ENCODE assay signal across 9 mouse cellular contexts in the genomic region with DNA sequence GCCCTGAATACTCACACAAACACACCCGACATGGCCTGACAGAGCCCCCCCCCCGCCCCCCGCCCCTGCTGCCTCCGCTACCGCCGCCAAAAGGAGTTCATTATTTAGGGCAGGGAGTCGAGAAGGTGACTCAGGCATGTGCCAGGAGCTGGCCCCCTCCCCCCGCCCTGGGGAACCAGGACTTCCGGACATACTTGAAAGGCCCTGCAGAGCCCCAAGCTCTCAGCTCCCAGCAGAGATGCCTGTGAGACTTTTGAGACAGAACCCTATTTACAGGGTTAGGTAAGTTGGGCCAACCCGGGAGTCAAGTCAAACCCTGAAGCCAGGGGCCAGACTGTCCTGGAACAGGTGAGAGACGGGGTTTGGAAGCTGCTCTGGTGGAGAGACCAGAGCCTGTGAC. TPM values are rescaled to one million over a fixed set of nuclear protein-coding genes. Genes with fewer than 3 reads are reported as not detected.
A peak's percentile ranks its signal among the peaks of the same experiment; 100 is the strongest.
DNase-seq lines count a peak whose midpoint lies in the region; ATAC-seq and TF ChIP-seq lines count a peak whose summit lies in the region.
"Had no signal": no experiment of that assay in that cellular context is flagged by ENCODE, and none has a peak within 500 bp of the region (broad histone marks: within the 10 kb centered on the region; RNA-seq: fewer than 3 reads in every experiment).

No protein-coding gene starts in this region.

- H3K9me3 ChIP-seq in forebrain, embryonic 10.5 days = peaks cover 62% of the 10 kb centered on the region
- H3K9me3 ChIP-seq in forebrain, embryonic 11.5 days (ENCODE audit: control insufficient read depth, low read length) = peaks cover 19% of the 10 kb centered on the region
- peaks cover 33% of the 10 kb centered on the region for H3K9me3 ChIP-seq in liver, embryonic 13.5 days (replicated peaks)
- peaks cover 27% of the 10 kb centered on the region for H3K9me3 ChIP-seq in embryonic facial prominence, embryonic 13.5 days
- H3K9me3 ChIP-seq in limb, embryonic 14.5 days (ENCODE audit: control insufficient read depth, low read length) = peaks cover 26% of the 10 kb centered on the region

- H3K9ac ChIP-seq in forebrain, embryonic 11.5 days (ENCODE audit: low read length) = no peak overlapping the region
- no peak overlapping the region for H3K9ac ChIP-seq in liver, embryonic 13.5 days
- H3K9ac ChIP-seq in embryonic facial prominence, embryonic 13.5 days = no peak overlapping the region
- 0 out of 2 replicates have a peak overlapping the region, but pooled peaks have one; percentile 40 for H3K9ac ChIP-seq in limb, embryonic 14.5 days (ENCODE audit: low read depth, low read length, severe bottlenecking)

- H3K4me2 ChIP-seq in forebrain, embryonic 11.5 days (ENCODE audit: low read depth, low read length, severe bottlenecking) = no peak overlapping the region
- peak overlapping the region; percentile 64; the same call in 1 of the 2 replicates for H3K4me2 ChIP-seq in liver, embryonic 13.5 days
- H3K4me2 ChIP-seq in embryonic facial prominence, embryonic 13.5 days = peak overlapping the region; percentile 60
- H3K4me2 ChIP-seq in limb, embryonic 14.5 days (replicated peaks; ENCODE audit: low read depth, low read length, severe bottlenecking) = peak overlapping the region; percentile 47; the same call in 1 of the 2 replicates

- H3K27me3 ChIP-seq in forebrain, embryonic 10.5 days (ENCODE audit: poor library complexity, severe bottlenecking) = peaks cover 91% of the 10 kb centered on the region
- peaks cover 33% of the 10 kb centered on the region for H3K27me3 ChIP-seq in forebrain, embryonic 11.5 days (ENCODE audit: control insufficient read depth, insufficient read depth, low read length)
- peaks cover 96% of the 10 kb centered on the region for H3K27me3 ChIP-seq in liver, embryonic 13.5 days
- peaks cover 7% of the 10 kb centered on the region; the same call in 1 of the 2 replicates for H3K27me3 ChIP-seq in embryonic facial prominence, embryonic 13.5 days
- H3K27me3 ChIP-seq in limb, embryonic 14.5 days (ENCODE audit: control insufficient read depth, insufficient read depth, low read length) = no peaks in the 10 kb centered on the region

- H3K4me1 ChIP-seq in forebrain, embryonic 10.5 days = peaks cover 76% of the 10 kb centered on the region
- H3K4me1 ChIP-seq in forebrain, embryonic 11.5 days (replicated peaks; ENCODE audit: control insufficient read depth, insufficient read depth, low read length) = peaks cover 15% of the 10 kb centered on the region; the same call in 1 of the 2 replicates
- H3K4me1 ChIP-seq in liver, embryonic 13.5 days (replicated peaks) = peaks cover 38% of the 10 kb centered on the region
- peaks cover 49% of the 10 kb centered on the region for H3K4me1 ChIP-seq in embryonic facial prominence, embryonic 13.5 days
- peaks cover 29% of the 10 kb centered on the region for H3K4me1 ChIP-seq in limb, embryonic 14.5 days (ENCODE audit: control insufficient read depth, insufficient read depth, low read length)

- H3K36me3 ChIP-seq in forebrain, embryonic 10.5 days (replicated peaks) = no peaks in the 10 kb centered on the region
- no peaks in the 10 kb centered on the region for H3K36me3 ChIP-seq in forebrain, embryonic 11.5 days (ENCODE audit: control insufficient read depth, insufficient read depth, low read length)
- H3K36me3 ChIP-seq in liver, embryonic 13.5 days = peaks cover 5% of the 10 kb centered on the region; the same call in 1 of the 2 replicates
- H3K36me3 ChIP-seq in embryonic facial prominence, embryonic 13.5 days = peaks cover 16% of the 10 kb centered on the region
- H3K36me3 ChIP-seq in limb, embryonic 14.5 days (ENCODE audit: control insufficient read depth, insufficient read depth, low read length) = peaks cover 20% of the 10 kb centered on the region

- peak overlapping the region; percentile 85 for H3K27ac ChIP-seq in forebrain, embryonic 10.5 days
- no peak overlapping the region for H3K27ac ChIP-seq in forebrain, embryonic 11.5 days (ENCODE audit: low read depth, low read length)
- H3K27ac ChIP-seq in liver, embryonic 13.5 days = no peak overlapping the region
- 0 out of 2 replicates have a peak overlapping the region, but pooled peaks have one; percentile 64 for H3K27ac ChIP-seq in embryonic facial prominence, embryonic 13.5 days
- H3K27ac ChIP-seq in limb, embryonic 14.5 days (replicated peaks; ENCODE audit: low read depth, low read length) = peak overlapping the region; percentile 70

- H3K4me3 ChIP-seq in forebrain, embryonic 10.5 days = no peak overlapping the region; the same call in 1 of the 2 replicates
- H3K4me3 ChIP-seq in forebrain, embryonic 11.5 days (ENCODE audit: low read depth, low read length) = no peak overlapping the region
- no peak overlapping the region for H3K4me3 ChIP-seq in liver, embryonic 13.5 days (replicated peaks)
- no peak overlapping the region for H3K4me3 ChIP-seq in embryonic facial prominence, embryonic 13.5 days
- no peak overlapping the region for H3K4me3 ChIP-seq in limb, embryonic 14.5 days (replicated peaks; ENCODE audit: low read length)

- no peak for TF ChIP-seq POLR2A in limb, embryonic 14.5 days (IDR thresholded peaks at IDR 0.05; ENCODE audit: borderline replicate concordance, extremely low read depth, insufficient read depth, insufficient read length)

- 33% methylated on average over 10 of the region's 11 CpGs for WGBS in forebrain, embryonic 10.5 days
- WGBS in forebrain, embryonic 11.5 days = 43% methylated on average over 11 of the region's 11 CpGs
- 45% methylated on average over 11 of the region's 11 CpGs for WGBS in liver, embryonic 13.5 days (ENCODE audit: insufficient replicate concordance)
- WGBS in embryonic facial prominence, embryonic 13.5 days = 56% methylated on average over 11 of the region's 11 CpGs
- WGBS in limb, embryonic 14.5 days = 42% methylated on average over 11 of the region's 11 CpGs

- DNase-seq in forebrain, embryonic 10.5 days (ENCODE audit: extremely low spot score, low spot score) = no peak
- no peak for DNase-seq in forebrain, embryonic 11.5 days (ENCODE audit: low spot score)
- no peak for DNase-seq in liver, embryonic 13.5 days
- no peak for DNase-seq in liver
- no peak for DNase-seq in limb, embryonic 14.5 days (ENCODE audit: low spot score)
- DNase-seq in gastrocnemius, postnatal 10 days = no peak
- no peak for DNase-seq in layer of hippocampus, postnatal 36 days

- no peak for ATAC-seq in forebrain, embryonic 11.5 days (replicated peaks; ENCODE audit: low FRiP score)
- ATAC-seq in liver, embryonic 13.5 days (ENCODE audit: low read depth) = no peak
- ATAC-seq in embryonic facial prominence, embryonic 13.5 days (ENCODE audit: insufficient number of reproducible peaks, insufficient read depth, low FRiP score, low TSS enrichment, low read depth) = no peak
- ATAC-seq in limb, embryonic 14.5 days (ENCODE audit: low FRiP score, low read depth) = no peak
- ATAC-seq: inflammation-experienced regulatory T-cells, adult 6 months had no signal

RNA-seq across cellular contexts. Expression of gene Cdkn1c, which starts 1.1 kb away (rescaled TPM):
- polyA plus RNA-seq in forebrain, embryonic 10.5 days (2016; fragmentation: Nextera tagmentation; extraction: Ambion mirVana) = 194 and 230 TPM in 2 replicates
- polyA plus RNA-seq in forebrain, embryonic 11.5 days (2014; fragmentation: Nextera tagmentation; extraction: Ambion mirVana) = 372 and 435 TPM in 2 replicates
- 178 and 199 TPM in 2 replicates for polyA plus RNA-seq in liver, embryonic 13.5 days (2015; fragmentation: Nextera tagmentation; extraction: Ambion mirVana)
- polyA plus RNA-seq in embryonic facial prominence, embryonic 13.5 days (2015; fragmentation: Nextera tagmentation; extraction: Ambion mirVana) = 873 and 944 TPM in 2 replicates
- 1,048 and 1,240 TPM in 2 replicates for polyA plus RNA-seq in limb, embryonic 14.5 days (2012; rRNA removed)
- polyA plus RNA-seq in limb, embryonic 14.5 days (2014; fragmentation: Nextera tagmentation; extraction: Ambion mirVana) = 2,054 and 2,200 TPM in 2 replicates
- total RNA-seq in gastrocnemius, postnatal 10 days (2021) = 100 to 1,000 TPM; 954 to 996 TPM
- total RNA-seq in layer of hippocampus, postnatal 36 days (2021) = 1 to 10 TPM; 3.6 to 6.7 TPM

RNA-seq across cellular contexts. Expression of gene Slc22a18, which starts 11.6 kb away (rescaled TPM):
- polyA plus RNA-seq in forebrain, embryonic 10.5 days (2016; fragmentation: Nextera tagmentation; extraction: Ambion mirVana) = 0.43 TPM in 2 replicates
- 0.20 and 0.29 TPM in 2 replicates for polyA plus RNA-seq in forebrain, embryonic 11.5 days (2014; fragmentation: Nextera tagmentation; extraction: Ambion mirVana)
- 6.2 and 6.7 TPM in 2 replicates for polyA plus RNA-seq in liver, embryonic 13.5 days (2015; fragmentation: Nextera tagmentation; extraction: Ambion mirVana)
- polyA plus RNA-seq in embryonic facial prominence, embryonic 13.5 days (2015; fragmentation: Nextera tagmentation; extraction: Ambion mirVana) = 2.5 and 3.0 TPM in 2 replicates
- 3.3 and 5.3 TPM in 2 replicates for polyA plus RNA-seq in limb, embryonic 14.5 days (2012; rRNA removed)
- 2.3 and 2.6 TPM in 2 replicates for polyA plus RNA-seq in limb, embryonic 14.5 days (2014; fragmentation: Nextera tagmentation; extraction: Ambion mirVana)
- under 1 TPM; 0.35 to 0.54 TPM for total RNA-seq in gastrocnemius, postnatal 10 days (2021)
- under 1 TPM; 0.28 to 0.65 TPM for total RNA-seq in layer of hippocampus, postnatal 36 days (2021)

RNA-seq across cellular contexts. Expression of gene Phlda2, which starts 41.0 kb away (rescaled TPM):
- polyA plus RNA-seq in forebrain, embryonic 10.5 days (2016; fragmentation: Nextera tagmentation; extraction: Ambion mirVana) = 0.96 and 1.4 TPM in 2 replicates
- polyA plus RNA-seq in forebrain, embryonic 11.5 days (2014; fragmentation: Nextera tagmentation; extraction: Ambion mirVana) = 1.2 and 2.3 TPM in 2 replicates
- 23.6 and 25.4 TPM in 2 replicates for polyA plus RNA-seq in liver, embryonic 13.5 days (2015; fragmentation: Nextera tagmentation; extraction: Ambion mirVana)
- polyA plus RNA-seq in embryonic facial prominence, embryonic 13.5 days (2015; fragmentation: Nextera tagmentation; extraction: Ambion mirVana) = 7.0 and 8.5 TPM in 2 replicates
- 23.3 and 34.7 TPM in 2 replicates for polyA plus RNA-seq in limb, embryonic 14.5 days (2012; rRNA removed)
- 13.7 and 14.1 TPM in 2 replicates for polyA plus RNA-seq in limb, embryonic 14.5 days (2014; fragmentation: Nextera tagmentation; extraction: Ambion mirVana)
- total RNA-seq in gastrocnemius, postnatal 10 days (2021) = not detected
- total RNA-seq in layer of hippocampus, postnatal 36 days (2021) = not detected
- polyA plus RNA-seq: inflammation-experienced regulatory T-cells, adult 6 months had no signal

Comparison
In these comparisons a context has a peak if more than half of its experiments do, and no peak if none do; other contexts are left out.
1. H3K27ac ChIP-seq: peak in forebrain, embryonic 10.5 days (single experiment), embryonic facial prominence, embryonic 13.5 days (single experiment) and limb, embryonic 14.5 days (single experiment); none in forebrain, embryonic 11.5 days (single experiment) and liver, embryonic 13.5 days (single experiment).